Mouse (Mus musculus) liver, embryonic 14.5 days (tissue): ENCODE data around the gene Tbx1. TPM values are rescaled to one million over a fixed set of nuclear protein-coding genes. Genes with fewer than 3 reads are reported as not detected.

Experiments used
- ATAC-seq: fragments of 200-750 bp; cut with Nextera tagmentation; 2 replicates; pipeline ENCODE4 v1.8.0; 2017; ENCODE audit warnings: moderate number of reproducible peaks, mild to moderate bottlenecking, moderate library complexity; ENCODE audit not compliant: insufficient read depth
- DNase-seq, 3 experiments: peaks; one replicate each; pipeline ENCODE4 v3.0.0-alpha.2; 2012 to 2013; ENCODE audit warnings: low read depth in 3 of 3, low spot score in 3 of 3
- H3K27ac ChIP-seq: fragments of 300-500 bp; sonication (generic); 2 replicates; pipeline ENCODE4 v1.5.1; 2014; ENCODE audit warnings: moderate library complexity, mild to moderate bottlenecking, control low read depth, inconsistent platforms
- H3K27me3 ChIP-seq: fragments of 300-500 bp; sonication (generic); 2 replicates; pipeline ENCODE4 v1.6.1; 2014; ENCODE audit warnings: mild to moderate bottlenecking, low read length, moderate library complexity; ENCODE audit not compliant: control insufficient read depth, insufficient read depth
- H3K36me3 ChIP-seq: fragments of 300-500 bp; sonication (generic); replicated peaks from 2 replicates; pipeline ENCODE4 v1.6.1; 2014; ENCODE audit warnings: low read depth; ENCODE audit not compliant: control insufficient read depth, insufficient read depth
- H3K4me1 ChIP-seq, 2 experiments: fragments of 200-500 bp in 1 of 2; fragments of 300-500 bp in 1 of 2; sonication (generic) in 1 of 2; replicated peaks; 2 replicates each; pipeline ENCODE4 v1.6.1; 2012 to 2014; ENCODE audit warnings: antibody characterized with exemption in 1 of 2, inconsistent platforms in 1 of 2, low read length in 1 of 2; ENCODE audit not compliant: control insufficient read depth in 2 of 2, insufficient read depth in 2 of 2
- H3K4me2 ChIP-seq: fragments of 300-500 bp; sonication (generic); 2 replicates; pipeline ENCODE4 v1.6.1; 2014; ENCODE audit warnings: low read depth, mild to moderate bottlenecking, control low read depth, moderate library complexity
- H3K4me3 ChIP-seq, 2 experiments: fragments of 200-500 bp in 1 of 2; fragments of 300-500 bp in 1 of 2; sonication (generic) in 1 of 2; 2 replicates each; pipeline ENCODE4 v1.5.1; 2012 to 2014; ENCODE audit warnings: low read depth in 2 of 2, low read length in 2 of 2, mild to moderate bottlenecking in 2 of 2, control low read depth in 1 of 2, inconsistent platforms in 1 of 2, moderate library complexity in 1 of 2; ENCODE audit not compliant: insufficient read depth in 1 of 2
- H3K9ac ChIP-seq: fragments of 300-500 bp; sonication (generic); replicated peaks from 2 replicates; pipeline ENCODE4 v1.6.1; 2014; ENCODE audit warnings: mild to moderate bottlenecking, control low read depth, moderate library complexity
- H3K9me3 ChIP-seq: fragments of 300-500 bp; sonication (generic); 2 replicates; pipeline ENCODE4 v1.6.1; 2016; ENCODE audit warnings: low read length, mixed read lengths; ENCODE audit not compliant: control insufficient read depth
- CTCF ChIP-seq: IDR thresholded peaks from 2 replicates; pipeline ENCODE4 v1.5.1; 2016; ENCODE audit warnings: antibody characterized with exemption, low read depth, control low read depth
- EP300 ChIP-seq: IDR thresholded peaks from 2 replicates; pipeline ENCODE4 v1.6.1; 2016; ENCODE audit warnings: antibody characterized with exemption, low read depth
- WGBS: fragments of 180-500 bp; shearing (Covaris S2); extraction: QIAGEN DNeasy Blood & Tissue Kit; methylation state at CpG from one replicate; pipeline ENCODE4 v1.1.7; 2014; ENCODE audit not compliant: insufficient replicate concordance; 5-methylcytosine and 5-hydroxymethylcytosine counted together
- polyA plus RNA-seq, 2 experiments: library from polyadenylated mRNA; depleted of rRNA in 1 of 2; stranded (reverse) in 1 of 2; unstranded in 1 of 2; fragments of >200 nt; fragmentation: Nextera tagmentation in 1 of 2; extraction: Ambion mirVana in 1 of 2; gene quantifications; 2 replicates each; pipeline versions ENCODE4 v1.2.1 to v1.2.3; 2012 to 2014

The Tbx1 gene
- polyA plus RNA-seq, 2 experiments = 0.02 TPM; not detected in 1

- Histone ChIP-seq H3K9me3 (no peaks in the 10 kb centered on the region), H3K4me2 (no peak overlapping the region), H3K4me1 (no peaks in the 10 kb centered on the region), H3K36me3 (no peaks in the 10 kb centered on the region), H3K27ac (no peak overlapping the region), H3K4me3 (no peak overlapping the region), H3K9ac (no peak overlapping the region), H3K27me3 (peaks cover 2% of the 10 kb centered on the region; the same call in 1 of the 2 replicates)
- ATAC-seq = no peak
- WGBS = 54% methylated on average over 8 of the region's 8 CpGs
- DNase-seq = no peak
- TF ChIP-seq CTCF (no peak), EP300 (no peak)
Measured at GRCm38 (mm10) chr16:18574196-18574595, 16.3 kb downstream of the Tbx1 start.

- no peak overlapping the region for H3K9ac ChIP-seq
- H3K9me3 ChIP-seq = no peaks in the 10 kb centered on the region
- H3K27ac ChIP-seq = no peak overlapping the region
- 59% methylated on average over 7 of the region's 7 CpGs for WGBS
- no peak for DNase-seq
- H3K4me1 ChIP-seq = no peaks in the 10 kb centered on the region
- H3K36me3 ChIP-seq = no peaks in the 10 kb centered on the region
- TF ChIP-seq EP300 = no peak
- TF ChIP-seq CTCF = no peak
- no peak overlapping the region for H3K4me3 ChIP-seq
- H3K27me3 ChIP-seq = no peaks in the 10 kb centered on the region
- H3K4me2 ChIP-seq = no peak overlapping the region
- ATAC-seq = no peak
Measured at GRCm38 (mm10) chr16:18568599-18568998, 21.9 kb downstream of the Tbx1 start.

GRCm38 (mm10) chr16:18564472-18564871 lies 26.0 kb downstream of the Tbx1 start:
- Histone ChIP-seq H3K9ac (no peak overlapping the region), H3K36me3 (no peaks in the 10 kb centered on the region), H3K4me1 (no peaks in the 10 kb centered on the region), H3K9me3 (no peaks in the 10 kb centered on the region), H3K27ac (no peak overlapping the region), H3K4me2 (no peak overlapping the region), H3K27me3 (no peaks in the 10 kb centered on the region), H3K4me3 (no peak overlapping the region)
- 65% methylated on average over 2 of the region's 2 CpGs for WGBS
- no peak for ATAC-seq
- no peak for TF ChIP-seq CTCF
- no peak for TF ChIP-seq EP300
- no peak for DNase-seq

GRCm38 (mm10) chr16:18556461-18556860 lies 34.0 kb downstream of the Tbx1 start:
- no peaks in the 10 kb centered on the region for H3K36me3 ChIP-seq
- H3K4me3 ChIP-seq = no peak overlapping the region
- DNase-seq = no peak
- TF ChIP-seq CTCF (no peak), EP300 (no peak)
- H3K4me2 ChIP-seq = no peak overlapping the region
- no peaks in the 10 kb centered on the region for H3K4me1 ChIP-seq
- no peak overlapping the region for H3K27ac ChIP-seq
- 57% methylated on average over 3 of the region's 3 CpGs for WGBS
- no peaks in the 10 kb centered on the region for H3K27me3 ChIP-seq
- no peak for ATAC-seq
- H3K9me3 ChIP-seq = no peaks in the 10 kb centered on the region
- H3K9ac ChIP-seq = no peak overlapping the region

- TF ChIP-seq CTCF (no peak), EP300 (no peak)
- no peaks in the 10 kb centered on the region for H3K9me3 ChIP-seq
- no peak overlapping the region for H3K27ac ChIP-seq
- no peaks in the 10 kb centered on the region for H3K36me3 ChIP-seq
- no peaks in the 10 kb centered on the region for H3K4me1 ChIP-seq
- no peaks in the 10 kb centered on the region for H3K27me3 ChIP-seq
- DNase-seq (no peak), ATAC-seq (no peak)
- H3K9ac ChIP-seq = no peak overlapping the region
- 73% methylated on average over 17 of the region's 17 CpGs for WGBS
- H3K4me3 ChIP-seq = no peak overlapping the region
- no peak overlapping the region for H3K4me2 ChIP-seq
Measured at GRCm38 (mm10) chr16:18555235-18555935, 35.1 kb downstream of the Tbx1 start.
